Mouse (Mus musculus) central nervous system, embryonic 14 days (tissue): ENCODE data around the gene Atp8b3. TPM values are rescaled to one million over a fixed set of nuclear protein-coding genes. Genes with fewer than 3 reads are reported as not detected.

Experiments used
- polyA plus RNA-seq: library from polyadenylated mRNA; depleted of rRNA; stranded (reverse); fragments of >200 nt; gene quantifications from 2 replicates; pipeline ENCODE4 v1.2.3, GENCODE M21; 2012; rRNA removed

Gene Atp8b3
- polyA plus RNA-seq, result 0.58 and 0.81 TPM in 2 replicates

GRCm38 (mm10) chr10:80538710-80539394 lies at the start of gene Atp8b3:
Gene Atp8b3, minus strand, starts transcription at chr10:80539124.

DNA sequence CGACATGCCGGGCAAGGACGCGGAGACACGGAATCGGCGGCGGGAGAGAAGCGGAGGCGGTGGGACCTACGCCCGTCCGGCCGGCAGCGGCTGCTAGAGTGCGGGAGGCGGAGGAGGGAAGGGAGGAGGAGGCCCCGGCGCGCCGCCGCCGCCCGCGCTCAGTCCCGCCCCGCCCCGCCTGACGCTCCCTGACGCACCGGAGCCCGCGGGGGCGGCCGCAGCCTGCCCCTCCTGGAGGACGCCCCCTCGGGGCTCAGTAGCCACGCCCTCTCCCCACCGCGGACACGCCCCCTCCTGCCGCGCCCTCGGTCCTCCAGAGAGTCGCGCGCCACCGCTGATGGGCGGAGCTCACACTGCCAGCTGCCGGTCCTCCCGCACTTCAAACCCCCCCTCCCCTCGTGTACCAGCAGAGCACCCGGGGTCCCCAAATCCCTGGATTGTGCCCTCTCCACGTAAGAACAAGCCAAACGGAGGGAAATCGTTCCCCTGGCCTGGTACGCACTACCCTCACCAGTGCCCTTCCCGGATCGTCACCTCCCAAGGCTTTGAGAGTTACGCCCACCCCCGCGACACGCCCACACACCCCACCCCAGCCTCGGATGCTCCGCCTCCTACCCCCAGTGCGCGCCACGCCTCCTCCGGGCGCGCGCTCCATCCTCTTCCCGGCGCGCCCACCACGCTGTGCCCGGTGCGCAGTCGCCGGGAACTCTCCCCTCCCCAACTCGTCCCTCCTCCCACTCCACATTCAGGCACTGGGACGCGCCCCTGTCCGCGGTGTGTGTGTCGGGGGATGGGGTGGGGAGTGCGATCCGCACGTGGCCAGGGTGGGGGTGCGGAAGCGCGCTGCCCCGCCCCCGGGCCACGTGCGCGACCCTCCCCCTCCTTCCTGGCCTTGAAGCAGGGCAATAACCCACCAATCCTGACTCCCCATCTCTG lies 38.5 kb upstream of the Atp8b3 start, which contains the start of gene Klf16:
TSS of gene Klf16 (minus strand) at position 127 of the 936 bp plus-strand sequence.

DNA sequence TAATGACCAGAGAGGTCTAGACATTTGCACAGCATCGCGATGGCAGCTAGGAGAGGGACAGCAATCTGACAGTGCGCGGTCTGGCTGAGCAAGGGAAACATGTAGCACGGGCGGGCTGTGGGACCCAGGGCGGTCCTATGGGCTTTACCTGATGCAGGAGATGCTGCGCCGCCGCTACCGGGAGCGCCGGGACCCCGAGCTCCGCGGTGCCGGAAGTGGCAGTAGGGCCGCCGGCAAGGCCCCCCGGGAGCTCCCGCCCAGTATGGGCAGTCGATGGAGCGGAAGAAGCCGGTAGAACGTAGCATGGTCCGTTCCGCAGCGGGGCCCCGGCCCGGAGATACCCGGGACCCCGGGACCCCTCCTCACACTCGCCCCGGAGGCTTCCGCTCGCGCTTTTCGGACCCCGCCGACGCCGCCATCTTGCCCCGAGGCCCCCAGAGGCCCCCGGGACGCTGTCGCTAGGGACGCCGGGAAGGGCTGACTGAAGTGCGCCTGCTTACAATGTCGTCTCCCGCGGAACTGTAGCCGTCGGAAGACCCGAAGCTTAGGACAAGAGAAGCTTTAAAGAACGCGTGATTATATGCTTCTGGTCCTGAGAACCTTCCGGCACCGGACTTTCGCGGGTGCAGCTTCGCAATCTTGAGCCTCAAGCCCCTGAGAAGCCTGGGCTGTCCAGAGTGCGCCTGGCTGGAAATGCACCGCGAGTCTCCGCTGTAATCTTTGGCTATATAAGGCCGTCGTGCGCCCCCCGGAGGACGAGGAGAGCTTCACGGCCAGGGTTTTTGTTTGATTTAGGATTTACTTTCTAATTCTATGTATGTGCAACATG lies 22.4 kb upstream of the Atp8b3 start, which contains the start of gene Rexo1:
TSS of gene Rexo1 (minus strand) at position 445 of the 829 bp plus-strand sequence.

GRCm38 (mm10) chr10:80494732-80495131 lies 44.2 kb downstream of the Atp8b3 start, which contains the start of gene Onecut3:
Gene Onecut3, plus strand, starts transcription at chr10:80494835.

Other genes starting within 250 kb of the Atp8b3 start
- gene Rps15, start 246.7 kb downstream of the Atp8b3 start, polyA plus RNA-seq, result 2,757 and 2,767 TPM in 2 replicates
- gene Apc2, start 243.1 kb downstream of the Atp8b3 start, polyA plus RNA-seq, result 145 and 166 TPM in 2 replicates
- 29.7 and 29.8 TPM in 2 replicates for gene 2310011J03Rik, start 218.6 kb downstream of the Atp8b3 start, polyA plus RNA-seq
- 4.5 and 6.3 TPM in 2 replicates for gene Pcsk4, start 209.6 kb downstream of the Atp8b3 start, polyA plus RNA-seq
- gene Reep6, start 209.2 kb downstream of the Atp8b3 start, polyA plus RNA-seq, result 2.2 and 3.2 TPM in 2 replicates
- gene Adamtsl5, start 190.7 kb downstream of the Atp8b3 start, polyA plus RNA-seq, result 1.4 and 2.8 TPM in 2 replicates
- 2.6 and 2.9 TPM in 2 replicates for gene Plk5, start 182.7 kb downstream of the Atp8b3 start, polyA plus RNA-seq
- 86.4 and 98.5 TPM in 2 replicates for gene Mex3d, start 151.5 kb downstream of the Atp8b3 start, polyA plus RNA-seq
- gene Mbd3, start 139.6 kb downstream of the Atp8b3 start, polyA plus RNA-seq, result 273 and 295 TPM in 2 replicates
- gene Uqcr11, start 132.3 kb downstream of the Atp8b3 start, polyA plus RNA-seq, result 870 and 900 TPM in 2 replicates
- gene Tcf3, start 105.5 kb downstream of the Atp8b3 start, polyA plus RNA-seq, result 145 and 156 TPM in 2 replicates
- gene Onecut3, start 44.3 kb downstream of the Atp8b3 start, polyA plus RNA-seq, result 4.1 and 6.6 TPM in 2 replicates
- 59.5 and 61.4 TPM in 2 replicates for gene Rexo1, start 22.4 kb upstream of the Atp8b3 start, polyA plus RNA-seq
- gene Klf16, start 38.2 kb upstream of the Atp8b3 start, polyA plus RNA-seq, result 13.9 and 14.8 TPM in 2 replicates
- 126 and 131 TPM in 2 replicates for gene Abhd17a, start 51.2 kb upstream of the Atp8b3 start, polyA plus RNA-seq
- gene Scamp4, start 63.7 kb upstream of the Atp8b3 start, polyA plus RNA-seq, result 53.6 and 62.1 TPM in 2 replicates
- gene Adat3, start 63.8 kb upstream of the Atp8b3 start, polyA plus RNA-seq, result 11.3 and 11.5 TPM in 2 replicates
- 4.7 TPM in 2 replicates for gene Gm49322, start 66.9 kb upstream of the Atp8b3 start, polyA plus RNA-seq
- gene Csnk1g2, start 83.7 kb upstream of the Atp8b3 start, polyA plus RNA-seq, result 203 and 212 TPM in 2 replicates
- 93.0 and 93.8 TPM in 2 replicates for gene Btbd2, start 117.9 kb upstream of the Atp8b3 start, polyA plus RNA-seq
- 87.9 and 92.8 TPM in 2 replicates for gene Mknk2, start 139.0 kb upstream of the Atp8b3 start, polyA plus RNA-seq
- gene Mob3a, start 162.9 kb upstream of the Atp8b3 start, polyA plus RNA-seq, result 34.5 and 37.2 TPM in 2 replicates
- 66.3 and 70.4 TPM in 2 replicates for gene Izumo4, start 163.1 kb upstream of the Atp8b3 start, polyA plus RNA-seq
- gene Ap3d1, start 203.1 kb upstream of the Atp8b3 start, polyA plus RNA-seq, result 153 and 171 TPM in 2 replicates
- gene Dot1l, start 216.1 kb upstream of the Atp8b3 start, polyA plus RNA-seq, result 46.3 and 56.0 TPM in 2 replicates